ENCODE assay signal across 16 mouse cellular contexts in genomic region chr6:58862446-58862993, GRCm38 (mm10). TPM values are rescaled to one million over a fixed set of nuclear protein-coding genes. Genes with fewer than 3 reads are reported as not detected.
A peak's percentile ranks its signal among the peaks of the same experiment; 100 is the strongest.
DNase-seq lines count a peak whose midpoint lies in the region.
"Had no signal": no experiment of that assay in that cellular context is flagged by ENCODE, and none has a peak within 500 bp of the region (broad histone marks: within the 10 kb centered on the region; RNA-seq: fewer than 3 reads in every experiment).

No protein-coding gene starts in this region.

- WGBS in hindbrain, embryonic 10.5 days, result 92% methylated on average over 9 of the region's 9 CpGs

- no peak overlapping the region for H3K4me3 ChIP-seq in hindbrain, embryonic 10.5 days
- H3K4me3 ChIP-seq: embryonic facial prominence, embryonic 15.5 days; hindbrain, embryonic 15.5 days; midbrain, embryonic 10.5 days; neural tube, embryonic 15.5 days had no signal

- no peak overlapping the region for H3K27ac ChIP-seq in hindbrain, embryonic 10.5 days
- H3K27ac ChIP-seq: embryonic facial prominence, embryonic 15.5 days; hindbrain, embryonic 15.5 days; midbrain, embryonic 10.5 days; neural tube, embryonic 15.5 days had no signal

- no peaks in the 10 kb centered on the region for H3K27me3 ChIP-seq in hindbrain, embryonic 10.5 days (ENCODE audit: insufficient read depth, poor library complexity, severe bottlenecking)
- H3K27me3 ChIP-seq: embryonic facial prominence, embryonic 15.5 days; hindbrain, embryonic 15.5 days; neural tube, embryonic 15.5 days; Patski had no signal

- no peaks in the 10 kb centered on the region for H3K4me1 ChIP-seq in hindbrain, embryonic 10.5 days (replicated peaks)
- H3K4me1 ChIP-seq: hindbrain, embryonic 15.5 days; midbrain, embryonic 10.5 days; neural tube, embryonic 15.5 days had no signal

- no peaks in the 10 kb centered on the region for H3K9me3 ChIP-seq in hindbrain, embryonic 10.5 days
- H3K9me3 ChIP-seq: embryonic facial prominence, embryonic 15.5 days; hindbrain, embryonic 15.5 days; midbrain, embryonic 10.5 days; neural tube, embryonic 15.5 days had no signal

- intact Hi-C loops in left cerebral cortex, postnatal 36 days (cut with DNase I), result no loop called here

- no peaks in the 10 kb centered on the region for H3K36me3 ChIP-seq in hindbrain, embryonic 10.5 days

- DNase-seq in gastrocnemius, adult 18-20 months (ENCODE audit: low spot score), result peak; percentile 77
- no peak for DNase-seq in gastrocnemius, postnatal 4 days (ENCODE audit: low spot score in 2 of 2)
- peak; percentile 70 for DNase-seq in adipocyte (ENCODE audit: low spot score)
- DNase-seq in cerebellum, postnatal 10 days, result peak; percentile 12 to 31
- peak; percentile 70 to 77 for DNase-seq in heart, adult 9 months (ENCODE audit: low spot score in 2 of 2)
- no peak for DNase-seq in hindbrain, embryonic 10.5 days (ENCODE audit: low spot score)
- DNase-seq in left cerebral cortex, postnatal 36 days (ENCODE audit: low spot score in 2 of 2), result no peak
- no peak for DNase-seq in frontal cortex, postnatal 36 days (ENCODE audit: low spot score in 2 of 2)
- DNase-seq: adrenal gland, postnatal 36 days; liver; thymus, postnatal 36 days had no signal

RNA-seq across cellular contexts. Expression of gene Herc3, which starts 31.3 kb away (rescaled TPM):
- total RNA-seq in gastrocnemius, adult 18-20 months (2021), result 10 to 100 TPM; 50.9 to 64.2 TPM
- total RNA-seq in gastrocnemius, postnatal 4 days (2021), result 10 to 100 TPM; 86.1 to 87.8 TPM
- polyA plus RNA-seq in hindbrain, embryonic 10.5 days (2016; fragmentation: Nextera tagmentation; extraction: Ambion mirVana), result 5.2 and 6.8 TPM in 2 replicates
- total RNA-seq in left cerebral cortex, postnatal 36 days (2021), result 100 to 1,000 TPM; 176 to 274 TPM

RNA-seq across cellular contexts. Expression of gene Nap1l5, which starts 44.4 kb away (rescaled TPM):
- under 1 TPM; 0.17 to 0.50 TPM for total RNA-seq in gastrocnemius, adult 18-20 months (2021)
- total RNA-seq in gastrocnemius, postnatal 4 days (2021), result under 1 TPM; 0.65 to 0.93 TPM
- 7.5 and 20.1 TPM in 2 replicates for polyA plus RNA-seq in hindbrain, embryonic 10.5 days (2016; fragmentation: Nextera tagmentation; extraction: Ambion mirVana)
- total RNA-seq in left cerebral cortex, postnatal 36 days (2021), result 100 to 1,000 TPM; 302 to 341 TPM
- polyA plus RNA-seq: Patski had no signal

Comparison
In these comparisons a context has a peak if more than half of its experiments do, and no peak if none do; other contexts are left out.
1. DNase-seq: peak in gastrocnemius, adult 18-20 months (single experiment), adipocyte (single experiment), cerebellum, postnatal 10 days (2 of 2) and heart, adult 9 months (2 of 2); none in gastrocnemius, postnatal 4 days (0 of 2), hindbrain, embryonic 10.5 days (single experiment), left cerebral cortex, postnatal 36 days (0 of 2) and frontal cortex, postnatal 36 days (0 of 2).
2. RNA of gene Nap1l5, which starts 44.4 kb away (total RNA-seq): 302 to 341 TPM in left cerebral cortex, postnatal 36 days; 0.65 to 0.93 TPM in gastrocnemius, postnatal 4 days and 0.17 to 0.50 TPM in gastrocnemius, adult 18-20 months; every median in the first group is over 100 times any median in the second.